Mouse (Mus musculus) heart, postnatal 10 days (tissue): ENCODE measurements at regions not wholly inside any gene's neighbourhood (a gene's known extent, or its start where the extent isn't known, plus 50 kb on each side); places are given as distances from the start of the nearest gene placed in this dataset.
A peak's percentile ranks its signal among the peaks of the same experiment; 100 is the strongest.

Source experiments
- DNase-seq, 2 experiments: peaks; one replicate each; pipeline ENCODE4 v3.0.0; 2021
- intact Hi-C: fragments of 180-260 bp; cut with DNase I; formaldehyde crosslinking; loops from one replicate; pipeline ENCODE4 v1.15.1; 2025

GRCm38 (mm10) chr5:28568417-28568816, 101.4 kb upstream of the Shh start:
- no peak for DNase-seq
- intact Hi-C loops: no loop called here

- DNase-seq: no peak
- intact Hi-C loops: no loop called here
Observed at GRCm38 (mm10) chr5:28567341-28567905, 100.4 kb upstream of the Shh start.

- intact Hi-C loops: no loop called here
- no peak for DNase-seq
Observed at GRCm38 (mm10) chr5:28563401-28563800, 96.3 kb upstream of the Shh start.

DNA sequence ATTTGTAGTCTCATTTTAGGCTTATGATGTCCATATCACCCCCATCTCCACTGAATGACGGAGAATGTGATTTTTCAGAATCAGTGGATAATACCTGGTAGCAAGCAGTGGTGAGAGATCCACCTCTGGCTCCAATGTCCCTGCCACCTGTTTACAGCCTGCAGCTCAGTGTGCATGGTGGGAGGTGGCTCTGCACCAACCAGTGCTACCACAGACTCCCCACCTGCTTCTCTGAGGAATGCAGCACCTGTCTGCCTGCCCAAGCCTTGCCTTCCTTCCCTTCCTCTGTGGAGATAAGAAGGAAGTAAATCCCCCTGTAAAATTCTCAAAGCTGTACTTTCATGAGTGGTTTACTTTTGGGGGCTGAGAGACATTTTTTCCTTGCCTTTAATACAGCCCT, 95.9 kb upstream of the Shh start:
- DNase-seq: no peak
- intact Hi-C loops: no loop called here

GRCm38 (mm10) chr5:28553543-28553942, 86.5 kb upstream of the Shh start:
- intact Hi-C loops: no loop called here
- DNase-seq: no peak

DNA sequence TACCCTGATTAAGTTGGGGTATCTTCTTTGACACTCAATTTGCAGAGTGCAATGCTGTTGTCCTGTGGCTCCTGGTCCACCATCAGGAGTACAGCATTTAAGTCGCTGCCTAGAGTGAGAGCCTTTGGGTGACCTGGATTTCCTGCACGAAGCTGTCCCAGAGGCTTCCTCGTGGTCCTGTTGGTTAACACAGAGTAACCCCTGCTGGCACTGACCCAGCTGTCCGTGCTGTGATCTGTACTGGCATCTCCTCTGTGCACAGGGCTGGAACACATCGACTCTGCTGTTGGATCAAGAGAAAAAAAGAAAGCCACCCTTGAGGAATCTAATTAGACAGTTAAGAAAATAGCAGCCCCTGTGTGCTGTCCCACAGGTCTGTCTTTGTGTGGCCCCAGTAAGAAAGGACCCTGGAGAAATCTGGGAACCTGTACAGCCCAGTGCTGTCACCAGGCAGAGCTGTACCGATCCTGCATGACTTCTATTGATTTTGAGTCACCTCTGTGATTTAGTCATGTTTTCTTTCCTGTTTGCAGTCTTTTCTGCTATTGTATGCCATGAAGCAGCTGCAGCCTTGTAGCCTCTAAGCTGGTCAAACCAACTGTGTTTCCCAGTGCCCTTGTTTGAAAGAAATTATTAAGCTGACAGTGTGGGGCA, 63.3 kb upstream of the Shh start:
- peak in 1 of 2 experiments; percentile 2 for DNase-seq
- intact Hi-C loops: no loop called here

DNA sequence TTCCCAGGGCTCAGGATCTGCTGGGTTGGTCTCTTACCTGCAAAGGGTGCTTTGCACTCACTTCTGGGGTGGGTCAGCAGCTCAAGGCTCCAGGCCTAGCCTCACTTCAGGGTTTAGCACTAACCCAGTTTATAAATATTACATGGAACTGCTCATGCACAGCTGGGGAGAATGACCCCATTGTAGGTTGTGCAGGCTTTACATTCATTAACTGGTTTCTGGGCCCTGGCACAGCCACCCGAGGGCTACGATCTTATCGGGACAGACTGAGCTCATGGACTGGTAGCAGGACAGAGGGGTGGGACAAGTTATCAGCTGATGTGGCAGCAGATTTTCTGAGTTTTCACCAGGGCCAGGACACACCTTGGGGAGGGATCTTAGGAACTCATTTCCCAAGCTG, 59.4 kb upstream of the Shh start:
- DNase-seq: no peak
- intact Hi-C loops: no loop called here

DNA sequence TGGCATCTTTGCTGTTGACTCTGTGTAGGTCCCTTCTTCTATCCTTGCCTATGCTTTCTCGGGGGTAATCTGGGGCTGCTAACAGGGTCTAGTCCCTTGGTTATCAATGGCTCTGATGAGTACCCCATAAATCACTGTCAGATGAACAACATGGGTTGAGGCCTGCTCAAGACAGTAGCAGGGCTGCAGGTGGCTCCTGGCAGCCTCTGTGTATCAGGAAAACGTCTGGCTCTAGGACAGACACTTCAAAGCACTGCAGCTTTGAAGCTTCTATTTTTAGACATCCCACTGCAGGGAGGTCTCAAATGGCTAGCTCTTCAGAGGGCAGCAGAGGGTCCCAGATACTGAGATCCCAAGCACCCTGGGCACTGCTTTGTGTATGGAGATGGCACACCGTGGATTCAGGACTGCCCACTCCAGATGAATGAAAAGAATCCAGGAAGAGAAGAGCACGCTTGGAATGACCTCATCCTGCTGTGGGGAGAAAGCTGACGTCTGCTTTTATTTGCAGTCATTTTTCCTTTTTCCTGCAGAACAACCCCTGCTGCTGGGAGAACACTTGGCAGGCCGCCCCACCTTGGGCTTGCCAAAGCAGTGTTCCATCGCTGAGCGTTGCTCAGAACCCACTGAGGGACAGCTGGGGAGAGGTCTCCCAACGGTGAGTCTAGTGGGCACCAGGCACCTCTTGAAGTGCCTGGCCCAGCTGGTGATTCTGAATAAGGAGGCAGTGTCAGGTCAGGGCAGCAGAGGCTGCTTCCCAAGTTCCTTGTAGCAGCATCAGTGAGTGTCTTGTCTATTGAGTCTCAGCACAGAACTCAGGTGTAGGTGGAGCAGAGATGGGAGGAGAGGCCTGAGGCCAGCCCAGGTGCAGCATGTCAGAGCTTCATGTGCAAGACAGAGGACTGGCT, 54.0 kb upstream of the Shh start:
- intact Hi-C loops: no loop called here
- peak; percentile 55 to 60 for DNase-seq

DNA sequence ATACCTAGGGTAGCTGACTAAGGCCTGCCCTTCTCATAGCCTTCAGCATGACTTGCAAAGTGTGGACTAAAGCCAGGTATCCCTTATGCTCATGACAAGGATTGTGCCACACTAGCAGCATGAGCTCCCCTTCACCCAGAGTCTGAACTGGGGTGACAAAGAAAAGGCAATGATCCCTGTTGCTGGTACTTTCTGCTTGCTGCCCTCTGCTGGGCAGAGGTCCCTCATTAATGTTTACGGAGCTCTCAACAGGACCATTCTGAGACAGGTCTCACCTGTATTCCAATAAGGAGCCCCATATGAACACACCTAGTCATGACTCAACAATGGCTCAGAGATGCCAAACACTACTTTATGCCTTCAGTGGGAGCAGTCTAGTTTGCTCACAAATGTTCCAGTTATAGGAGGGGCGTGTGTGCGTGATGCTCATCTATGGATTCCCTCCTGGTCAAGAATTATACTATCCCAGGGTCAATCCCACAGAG, 52.0 kb upstream of the Shh start:
- DNase-seq: no peak
- intact Hi-C loops: no loop called here
